23 mouse cellular contexts compared by ENCODE assay signal in genomic region chr14:56382366-56382765, GRCm38 (mm10). TPM values are rescaled to one million over a fixed set of nuclear protein-coding genes. Genes with fewer than 3 reads are reported as not detected.
DNase-seq lines count a peak whose midpoint lies in the region; ATAC-seq and TF ChIP-seq lines count a peak whose summit lies in the region.
"Had no signal": no experiment of that assay in that cellular context is flagged by ENCODE, and none has a peak within 500 bp of the region (broad histone marks: within the 10 kb centered on the region; RNA-seq: fewer than 3 reads in every experiment).

No protein-coding gene starts in this region.

- H3K4me1 ChIP-seq in kidney, adult 2 months (ENCODE audit: control insufficient read depth, insufficient read depth, low read length): no peaks in the 10 kb centered on the region
- peaks cover 11% of the 10 kb centered on the region for H3K4me1 ChIP-seq in kidney, embryonic 15.5 days
- peaks cover 6% of the 10 kb centered on the region; the same call in 1 of the 2 replicates for H3K4me1 ChIP-seq in kidney, embryonic 16.5 days (ENCODE audit: insufficient read depth, low read length)

- no peaks in the 10 kb centered on the region for H3K9me3 ChIP-seq in kidney, embryonic 15.5 days (replicated peaks)
- H3K9me3 ChIP-seq in kidney, embryonic 16.5 days (ENCODE audit: low read length): no peaks in the 10 kb centered on the region
- H3K9me3 ChIP-seq: G1E had no signal

- H3K36me3 ChIP-seq in kidney, adult 2 months (ENCODE audit: control insufficient read depth, insufficient read depth, low read length): no peaks in the 10 kb centered on the region
- no peaks in the 10 kb centered on the region for H3K36me3 ChIP-seq in kidney, embryonic 15.5 days
- no peaks in the 10 kb centered on the region for H3K36me3 ChIP-seq in kidney, embryonic 16.5 days (ENCODE audit: insufficient read depth, low read length)
- H3K36me3 ChIP-seq: G1E had no signal

- H3K9ac ChIP-seq in kidney, embryonic 15.5 days: no peak overlapping the region
- no peak overlapping the region for H3K9ac ChIP-seq in kidney, embryonic 16.5 days (replicated peaks; ENCODE audit: low read length)

- TF ChIP-seq CTCF in kidney, adult 2 months (conservative IDR thresholded peaks at IDR 0.05; ENCODE audit: insufficient read depth, insufficient read length, low read depth, low read length): no peak

- no peak for TF ChIP-seq POLR2A in kidney, adult 2 months (IDR thresholded peaks at IDR 0.05; ENCODE audit: low read depth, low read length)

- WGBS in kidney, adult 2 months: 56% methylated on average over 4 of the region's 4 CpGs
- WGBS in kidney, embryonic 15.5 days: 81% methylated on average over 4 of the region's 4 CpGs
- WGBS in kidney, embryonic 16.5 days: 81% methylated on average over 4 of the region's 4 CpGs

- H3K27me3 ChIP-seq in kidney, adult 2 months (replicated peaks; ENCODE audit: control insufficient read depth, insufficient read depth, low read length): no peaks in the 10 kb centered on the region
- no peaks in the 10 kb centered on the region for H3K27me3 ChIP-seq in kidney, embryonic 15.5 days
- H3K27me3 ChIP-seq in kidney, embryonic 16.5 days (ENCODE audit: insufficient read depth, low read length): no peaks in the 10 kb centered on the region
- H3K27me3 ChIP-seq: CH12.LX, Patski had no signal

- no peak overlapping the region for H3K27ac ChIP-seq in kidney, adult 2 months (ENCODE audit: insufficient read depth, low read depth, low read length)
- H3K27ac ChIP-seq in kidney, embryonic 15.5 days: no peak overlapping the region
- no peak overlapping the region for H3K27ac ChIP-seq in kidney, embryonic 16.5 days (ENCODE audit: low read length)

- H3K4me3 ChIP-seq in kidney, adult 2 months (ENCODE audit: insufficient read depth, low read depth, low read length): no peak overlapping the region
- no peak overlapping the region for H3K4me3 ChIP-seq in kidney, embryonic 15.5 days (replicated peaks)
- H3K4me3 ChIP-seq in kidney, embryonic 16.5 days (ENCODE audit: low read length): no peak overlapping the region

- peak; percentile 51 for DNase-seq in heart, adult 11 months
- DNase-seq in heart, postnatal 4 days: no peak
- peak; percentile 59 for DNase-seq in kidney, adult 2 months
- peak; percentile 66 for DNase-seq in kidney, adult 9 months
- DNase-seq: adrenal gland, adult 2 months; adrenal gland, adult 8-10 months; adrenal gland, postnatal 10 days; adrenal gland, postnatal 14 days; adrenal gland, postnatal 25 days; adrenal gland, postnatal 36 days; B cell, adult 2 months; cerebellum, adult 11 months; cerebellum, adult 11-12 months; cerebellum, adult 18-20 months had no signal

- ATAC-seq in kidney, embryonic 15.5 days (replicated peaks; ENCODE audit: low FRiP score): no peak
- ATAC-seq in kidney, embryonic 16.5 days (ENCODE audit: low FRiP score, low TSS enrichment): no peak
- ATAC-seq: activated CD4-positive, CD25-positive, alpha-beta regulatory T cell, adult 4 months; CD4-positive, CD25-positive, alpha-beta regulatory T cell, adult 4 months; Patski had no signal

- no peak overlapping the region for H3K4me2 ChIP-seq in kidney, embryonic 15.5 days
- no peak overlapping the region for H3K4me2 ChIP-seq in kidney, embryonic 16.5 days (replicated peaks; ENCODE audit: low read depth, low read length)

RNA-seq across cellular contexts. Expression of gene Atp12a, which starts 17.5 kb away (rescaled TPM):
- not detected for total RNA-seq in heart, postnatal 4 days (2021)
- 0.22 and 0.25 TPM in 2 replicates for polyA plus RNA-seq in kidney, adult 2 months (2012; rRNA removed)
- 1.5 and 1.6 TPM in 2 replicates for polyA plus RNA-seq in kidney, embryonic 15.5 days (2015; fragmentation: Nextera tagmentation; extraction: Ambion mirVana)
- polyA plus RNA-seq in kidney, embryonic 16.5 days (2015; fragmentation: Nextera tagmentation; extraction: Ambion mirVana): 2.8 and 2.9 TPM in 2 replicates
- total RNA-seq: adrenal gland, postnatal 10 days; adrenal gland, postnatal 25 days; adrenal gland, postnatal 36 days; CH12.LX; MEL had no signal
- polyA plus RNA-seq: activated CD4-positive, CD25-positive, alpha-beta regulatory T cell, adult 4 months; CD4-positive, CD25-positive, alpha-beta regulatory T cell, adult 4 months; G1E; Patski had no signal

RNA-seq across cellular contexts. Expression of gene Rnf17, which starts 20.0 kb away (rescaled TPM):
- 1 to 10 TPM; 1.6 TPM for total RNA-seq in heart, postnatal 4 days (2021)
- polyA plus RNA-seq in kidney, adult 2 months (2012; rRNA removed): 0.05 TPM in 1 of 2 replicates, not detected in the other
- 1.1 and 1.5 TPM in 2 replicates for polyA plus RNA-seq in kidney, embryonic 15.5 days (2015; fragmentation: Nextera tagmentation; extraction: Ambion mirVana)
- 0.92 and 1.2 TPM in 2 replicates for polyA plus RNA-seq in kidney, embryonic 16.5 days (2015; fragmentation: Nextera tagmentation; extraction: Ambion mirVana)
- total RNA-seq: CH12.LX had no signal
- polyA plus RNA-seq: adrenal gland, adult 2 months; C2C12; G1E; Patski had no signal
